Mouse (Mus musculus): ENCODE data around the gene Rps15.

Rps15 gene

DNA sequence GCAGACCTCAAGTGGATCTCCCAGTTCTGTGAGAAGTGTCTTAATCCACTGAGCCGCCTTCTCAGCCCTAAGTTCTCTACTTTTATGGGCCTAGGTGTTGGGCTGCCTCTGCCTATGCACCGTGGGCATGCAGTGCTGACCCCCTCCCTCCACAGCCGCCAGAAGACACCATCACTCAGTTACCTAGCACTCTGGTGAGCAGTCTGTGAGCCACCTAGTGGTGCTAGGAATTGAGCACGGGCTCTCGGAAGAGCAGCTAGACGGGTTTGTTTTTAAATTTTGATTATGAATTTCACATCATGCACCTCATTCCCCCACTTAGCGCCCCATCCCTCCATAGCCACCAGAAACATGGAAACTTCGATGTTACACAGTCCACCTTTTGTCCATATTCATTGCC, 3.6 kb upstream of the Rps15 start:
- no peak for DNase-seq (ENCODE audit: low read depth, low spot score)

DNA sequence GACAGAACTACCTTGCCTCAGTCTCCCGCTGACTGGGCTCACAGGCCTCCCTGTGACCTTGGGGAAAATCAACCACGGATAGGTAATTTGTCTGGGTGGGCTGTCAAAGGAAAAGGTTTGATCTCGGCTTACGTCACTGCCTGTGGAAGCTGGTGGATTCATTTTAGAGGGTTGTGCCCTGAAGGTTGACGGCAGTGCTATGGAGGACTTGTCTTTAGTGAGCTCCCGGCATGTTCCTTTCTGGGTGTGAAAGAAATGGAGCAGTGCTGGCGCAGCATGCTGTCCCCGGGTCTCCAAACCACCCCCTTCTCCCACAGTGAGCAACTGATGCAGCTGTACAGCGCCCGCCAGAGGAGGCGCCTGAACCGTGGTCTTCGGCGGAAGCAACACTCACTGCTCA, 1.1 kb downstream of the Rps15 start:
- no peak for DNase-seq (ENCODE audit: low read depth, low spot score)

GRCm38 (mm10) chr10:80294311-80294710, 2.1 kb downstream of the Rps15 start:
- no peak for DNase-seq (ENCODE audit: low read depth, low spot score)

GRCm38 (mm10) chr10:80294788-80295303, 2.6 kb downstream of the Rps15 start:
- no peak for DNase-seq (ENCODE audit: low read depth, low spot score)

- peak; percentile 58 for DNase-seq (ENCODE audit: low read depth, low spot score)
Observed at GRCm38 (mm10) chr10:80295618-80296425, 3.6 kb downstream of the Rps15 start, which contains the start of gene Apc2. Gene Apc2, plus strand, starts transcription at chr10:80295977.

DNA sequence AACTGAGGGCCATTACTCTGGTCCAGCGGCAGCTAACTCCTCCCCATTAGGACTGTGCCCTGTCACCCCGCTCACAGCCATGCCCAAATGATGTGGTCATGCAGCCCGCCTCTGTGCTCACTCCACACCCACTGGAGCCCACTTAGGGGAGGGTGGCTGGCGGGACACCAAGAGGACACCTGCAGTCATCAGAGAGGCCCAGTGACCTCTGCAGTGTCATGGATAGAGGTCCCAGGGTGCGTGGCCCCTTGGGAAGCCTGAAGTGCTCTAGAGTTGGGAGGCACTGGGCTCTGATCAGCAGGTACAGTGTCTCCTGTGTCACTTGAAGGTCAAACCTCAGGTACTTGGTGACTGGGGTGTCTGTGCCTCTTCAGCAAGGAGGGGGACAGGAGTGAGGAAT, 4.6 kb downstream of the Rps15 start:
- DNase-seq (ENCODE audit: low read depth, low spot score), result no peak

DNA sequence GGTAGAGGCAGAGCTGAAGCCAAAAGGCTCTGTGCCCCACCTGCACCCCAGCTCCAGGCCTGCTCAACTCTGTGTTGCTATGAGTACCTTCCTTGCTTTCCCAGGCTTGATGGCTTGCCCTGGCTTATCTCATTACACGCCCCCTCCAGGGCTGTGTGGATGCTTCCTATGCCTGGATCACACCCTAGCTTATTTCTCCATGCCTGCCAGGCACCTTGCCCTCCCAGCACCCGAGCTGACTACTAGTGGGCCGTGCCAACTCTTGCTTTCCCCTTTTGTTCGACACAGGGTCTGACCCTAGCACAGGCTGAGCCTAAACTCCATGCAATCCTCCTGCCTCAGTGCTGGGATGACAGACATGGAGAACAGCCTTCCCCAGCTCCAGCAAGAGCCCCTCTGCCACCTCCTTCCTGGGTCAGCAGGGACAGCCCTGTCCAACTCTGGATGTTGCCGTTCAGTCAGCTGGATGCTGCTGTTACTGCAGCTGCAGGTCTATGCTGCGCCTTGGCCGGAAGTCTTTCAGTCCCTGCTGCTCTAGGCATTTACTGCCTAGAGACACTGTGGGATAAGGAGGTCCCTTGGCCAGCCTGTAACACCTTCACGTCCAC, 5.4 kb downstream of the Rps15 start:
- DNase-seq (ENCODE audit: low read depth, low spot score), result no peak

GRCm38 (mm10) chr10:80298571-80299281, 6.5 kb downstream of the Rps15 start:
- DNase-seq (ENCODE audit: low read depth, low spot score), result no peak

GRCm38 (mm10) chr10:80299301-80299700, 7.0 kb downstream of the Rps15 start:
- no peak for DNase-seq (ENCODE audit: low read depth, low spot score)

DNA sequence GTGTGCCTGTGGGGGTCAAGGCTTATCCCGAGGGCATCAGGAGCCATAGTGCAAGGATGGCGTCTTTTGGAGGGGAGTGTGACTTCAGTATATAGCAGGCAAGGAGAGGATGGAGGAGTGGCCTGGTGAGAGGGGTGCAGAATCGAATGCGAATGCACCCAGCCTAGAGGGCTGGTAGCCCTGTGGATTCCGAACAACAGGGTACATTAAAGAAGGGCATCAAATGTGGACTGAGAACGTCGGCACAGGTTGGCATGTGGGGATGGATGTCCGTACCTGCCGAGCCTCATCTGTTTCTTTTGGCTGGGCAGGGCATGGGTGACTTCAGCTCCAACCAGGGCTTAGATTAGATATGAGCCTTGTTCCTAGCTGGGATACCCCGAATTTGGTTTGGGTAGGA, 7.6 kb downstream of the Rps15 start:
- DNase-seq (ENCODE audit: low read depth, low spot score), result no peak

DNA sequence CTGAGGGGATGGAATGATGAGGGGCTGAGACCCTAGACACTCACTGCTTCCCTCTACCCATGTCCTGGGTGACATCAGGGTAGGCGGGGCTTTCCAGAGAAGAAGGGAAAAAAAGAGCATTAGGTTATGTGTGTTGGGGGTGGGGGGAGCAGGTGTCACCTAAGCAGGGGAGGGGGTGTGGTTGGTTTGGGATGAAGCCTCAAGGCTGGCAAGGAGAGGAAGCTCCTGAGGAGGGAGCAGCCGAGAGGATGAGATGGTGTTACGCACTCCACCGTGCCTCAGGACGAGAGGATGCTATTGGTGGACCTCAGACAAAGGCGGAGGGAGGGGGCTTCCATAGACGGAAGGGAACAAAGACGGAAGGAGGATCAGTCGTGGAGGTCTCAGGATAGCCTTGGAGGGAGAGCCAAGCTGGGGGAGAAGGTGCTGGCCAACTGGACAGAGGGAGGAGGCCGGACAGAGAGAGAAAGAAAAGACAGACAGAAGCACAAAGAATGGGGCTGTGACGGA, 8.5 kb downstream of the Rps15 start:
- no peak for DNase-seq (ENCODE audit: low read depth, low spot score)

DNA sequence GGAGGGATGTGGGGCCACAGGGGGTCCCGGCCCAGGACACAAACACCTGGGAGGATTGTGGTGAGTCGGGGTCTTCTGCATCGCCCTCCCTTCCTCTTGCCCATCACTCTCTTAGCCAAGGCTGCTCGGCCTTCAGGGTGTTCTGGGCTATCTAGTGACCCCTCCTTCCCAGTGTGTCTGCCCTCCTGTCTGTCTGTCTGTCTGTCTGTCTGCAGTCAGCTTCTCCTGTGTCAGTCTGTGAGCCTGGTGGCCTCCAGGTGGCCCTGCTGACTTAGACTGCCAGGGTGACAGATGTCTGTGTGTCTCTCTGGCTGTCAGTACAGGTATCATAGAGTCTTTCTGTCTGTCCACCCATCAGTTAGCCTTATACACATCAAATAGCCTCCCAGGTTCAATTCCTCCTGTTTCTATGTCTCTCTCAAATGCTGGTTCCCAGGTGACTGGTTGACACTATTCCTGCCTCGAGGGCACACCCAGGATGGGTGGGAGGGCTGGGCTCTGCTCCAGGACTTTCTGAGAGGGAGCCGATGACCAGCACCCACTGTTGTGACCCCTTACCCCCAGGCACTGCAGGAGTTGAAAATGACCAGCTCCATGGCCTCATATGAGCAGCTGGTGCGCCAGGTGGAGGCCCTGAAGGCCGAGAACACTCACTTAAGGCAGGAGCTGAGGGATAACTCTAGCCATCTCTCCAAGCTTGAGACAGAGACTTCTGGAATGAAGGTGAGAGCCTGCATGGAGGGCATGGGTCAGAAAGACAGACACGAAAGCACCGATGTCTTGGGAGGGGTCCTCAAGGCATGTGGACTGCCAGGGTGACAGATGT, 9.2 kb downstream of the Rps15 start:
- DNase-seq (ENCODE audit: low read depth, low spot score), result no peak

DNA sequence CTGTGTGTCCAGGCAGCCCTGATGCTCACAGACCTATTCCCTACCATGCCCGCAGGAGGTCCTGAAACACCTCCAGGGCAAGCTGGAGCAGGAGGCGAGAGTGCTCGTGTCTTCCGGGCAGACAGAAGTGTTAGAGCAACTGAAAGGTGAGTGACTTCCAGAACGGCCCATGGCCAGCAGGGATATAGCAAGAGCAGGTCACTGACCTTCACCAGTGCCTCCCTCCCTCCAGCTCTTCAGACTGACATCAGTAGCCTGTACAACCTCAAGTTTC, 9.8 kb downstream of the Rps15 start:
- DNase-seq (ENCODE audit: low read depth, low spot score), result no peak

DNA sequence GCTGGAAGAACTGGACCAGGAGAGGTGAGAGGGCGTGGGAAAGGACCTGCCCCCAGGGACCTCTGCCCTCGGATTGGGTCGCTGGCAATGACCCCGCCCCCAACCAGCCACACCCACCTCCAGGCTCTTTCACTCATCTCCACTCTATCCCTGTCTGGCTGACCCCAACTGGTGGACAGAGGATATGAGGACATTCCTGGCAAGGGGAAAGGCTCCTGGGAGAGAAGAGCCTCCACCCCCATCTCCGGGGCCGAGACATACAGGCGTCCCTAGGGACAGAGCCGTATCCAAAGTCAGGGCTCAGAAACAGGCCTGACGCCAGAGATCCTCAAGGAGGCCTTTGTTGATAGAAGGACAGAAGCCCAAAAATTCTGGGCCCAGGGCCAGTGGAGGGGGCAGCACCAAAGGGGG, 10.2 kb downstream of the Rps15 start:
- peak; percentile 87 for DNase-seq (ENCODE audit: low read depth, low spot score)

DNA sequence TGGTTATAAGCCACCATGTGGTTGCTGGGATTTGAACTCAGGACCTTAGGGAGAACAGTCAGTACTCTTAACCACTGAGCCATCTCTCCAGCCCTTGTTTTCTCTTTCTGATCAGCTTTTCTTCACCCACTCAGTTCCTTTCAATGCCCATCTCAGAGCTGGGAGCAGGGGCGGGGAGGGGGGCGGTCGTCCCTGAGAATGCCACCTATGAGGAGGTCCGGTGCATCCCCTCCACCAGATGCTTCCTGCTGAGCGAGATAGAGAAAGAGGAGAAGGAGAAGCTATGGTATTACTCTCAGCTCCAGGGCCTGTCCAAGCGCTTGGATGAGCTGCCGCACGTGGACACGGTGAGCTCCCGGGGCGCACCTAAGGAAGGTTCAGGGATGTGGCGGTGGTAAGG, 12.2 kb downstream of the Rps15 start:
- no peak for DNase-seq (ENCODE audit: low read depth, low spot score)

- no peak for DNase-seq (ENCODE audit: low read depth, low spot score)
Observed at GRCm38 (mm10) chr10:80304862-80305261, 12.6 kb downstream of the Rps15 start.

DNA sequence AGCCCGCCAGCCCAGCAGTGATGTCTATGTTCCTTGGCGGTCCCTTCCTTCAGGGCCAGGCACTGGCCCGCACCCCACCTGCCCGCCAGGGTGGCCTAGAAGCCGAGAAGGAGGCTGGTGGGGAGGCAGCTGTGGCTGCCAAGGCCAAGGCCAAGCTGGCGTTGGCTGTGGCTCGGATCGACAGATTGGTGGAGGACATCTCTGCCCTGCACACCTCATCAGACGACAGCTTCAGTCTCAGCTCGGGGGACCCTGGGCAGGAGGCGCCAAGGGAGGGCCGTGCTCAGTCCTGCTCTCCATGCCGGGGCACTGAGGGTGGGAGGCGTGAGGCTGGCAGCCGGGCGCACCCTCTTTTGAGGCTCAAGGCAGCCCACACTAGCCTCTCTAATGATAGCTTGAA, 19.3 kb downstream of the Rps15 start:
- no peak for DNase-seq (ENCODE audit: low read depth, low spot score)

- DNase-seq (ENCODE audit: low read depth, low spot score), result no peak
Observed at GRCm38 (mm10) chr10:80312586-80313504, 20.6 kb downstream of the Rps15 start.

DNA sequence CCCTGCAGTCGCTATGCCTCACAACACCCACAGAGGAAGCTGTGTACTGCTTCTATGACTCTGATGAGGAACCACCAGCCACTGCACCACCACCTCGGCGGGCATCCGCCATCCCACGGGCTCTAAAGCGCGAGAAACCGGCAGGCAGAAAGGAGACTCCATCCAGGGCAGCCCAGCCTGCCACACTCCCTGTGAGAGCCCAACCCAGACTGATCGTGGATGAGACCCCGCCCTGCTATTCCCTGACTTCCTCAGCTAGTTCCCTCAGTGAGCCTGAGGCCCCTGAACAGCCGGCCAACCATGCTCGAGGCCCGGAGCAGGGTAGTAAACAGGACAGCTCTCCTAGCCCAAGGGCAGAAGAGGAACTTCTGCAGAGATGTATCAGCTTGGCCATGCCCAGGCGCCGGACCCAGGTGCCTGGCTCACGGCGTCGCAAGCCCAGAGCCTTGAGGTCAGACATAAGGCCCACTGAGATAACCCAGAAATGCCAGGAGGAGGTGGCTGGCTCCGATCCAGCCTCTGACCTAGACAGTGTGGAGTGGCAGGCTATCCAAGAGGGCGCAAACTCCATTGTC, 21.5 kb downstream of the Rps15 start:
- no peak for DNase-seq (ENCODE audit: low read depth, low spot score)

DNA sequence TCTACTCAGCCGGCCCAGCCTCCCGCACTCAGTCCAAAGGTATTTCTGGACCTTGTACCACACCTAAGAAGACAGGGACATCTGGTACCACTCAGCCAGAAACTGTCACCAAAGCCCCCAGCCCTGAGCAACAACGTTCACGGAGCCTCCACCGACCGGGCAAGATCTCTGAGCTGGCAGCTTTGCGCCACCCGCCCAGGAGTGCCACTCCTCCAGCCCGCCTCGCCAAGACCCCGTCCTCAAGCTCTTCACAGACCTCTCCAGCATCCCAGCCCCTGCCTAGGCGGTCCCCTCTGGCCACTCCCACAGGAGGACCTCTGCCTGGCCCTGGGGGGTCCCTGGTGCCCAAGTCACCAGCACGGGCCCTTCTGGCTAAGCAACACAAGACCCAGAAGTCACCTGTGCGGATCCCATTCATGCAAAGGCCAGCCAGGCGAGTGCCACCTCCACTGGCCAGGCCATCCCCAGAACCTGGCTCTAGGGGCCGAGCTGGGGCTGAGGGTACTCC, 22.3 kb downstream of the Rps15 start:
- DNase-seq (ENCODE audit: low read depth, low spot score), result no peak
